Mouse (Mus musculus) thymus, postnatal 14 days (tissue): ENCODE measurements around the gene Gse1.

Experiments used
- DNase-seq: peaks from one replicate; pipeline ENCODE4 v3.0.0; 2021

Gse1 gene

GRCm38 (mm10) chr8:120525832-120526231 lies 297.6 kb downstream of the Gse1 start:
- DNase-seq: no peak

DNA sequence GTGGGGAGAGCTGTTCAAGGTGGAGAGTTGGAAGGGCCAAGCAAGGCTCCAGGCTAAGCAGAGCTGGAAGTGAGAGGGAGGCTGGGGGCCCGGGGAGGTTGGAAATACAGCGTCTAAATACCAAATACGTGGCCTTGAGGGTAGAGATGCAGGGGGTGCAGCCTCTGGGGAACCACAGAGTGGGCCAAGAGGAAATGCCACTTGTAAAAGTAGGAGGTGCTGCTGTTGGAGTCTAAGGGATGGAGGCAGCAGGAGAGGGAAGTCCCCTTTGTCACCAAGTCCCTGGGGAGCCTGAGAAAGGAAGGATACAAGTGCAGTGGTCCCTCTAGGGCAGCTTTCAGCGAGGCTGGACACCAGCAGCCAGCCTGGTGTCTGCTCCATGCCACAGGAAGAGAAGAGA lies 298.3 kb downstream of the Gse1 start:
- no peak for DNase-seq

DNA sequence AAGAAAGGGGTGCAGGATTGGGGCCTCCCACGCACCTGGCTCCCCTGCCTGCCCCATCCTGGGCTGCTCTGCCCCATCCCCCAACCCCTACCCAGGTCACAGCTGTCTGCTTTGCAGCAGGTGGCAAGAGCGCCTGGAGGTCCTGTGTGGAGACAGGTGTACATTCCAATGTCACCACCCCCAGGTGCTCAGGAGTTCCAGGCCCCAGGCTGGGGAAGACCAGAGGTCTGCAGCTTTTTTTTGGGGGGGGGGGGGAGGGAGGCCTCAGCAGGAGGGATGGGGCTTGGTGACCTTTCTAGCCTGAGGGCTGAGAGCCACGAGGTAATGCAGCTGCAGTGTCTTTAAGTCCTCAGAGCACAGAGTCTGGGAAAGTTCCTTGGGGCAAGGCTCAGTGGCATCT lies 300.1 kb downstream of the Gse1 start:
- peak; percentile 84 for DNase-seq

DNA sequence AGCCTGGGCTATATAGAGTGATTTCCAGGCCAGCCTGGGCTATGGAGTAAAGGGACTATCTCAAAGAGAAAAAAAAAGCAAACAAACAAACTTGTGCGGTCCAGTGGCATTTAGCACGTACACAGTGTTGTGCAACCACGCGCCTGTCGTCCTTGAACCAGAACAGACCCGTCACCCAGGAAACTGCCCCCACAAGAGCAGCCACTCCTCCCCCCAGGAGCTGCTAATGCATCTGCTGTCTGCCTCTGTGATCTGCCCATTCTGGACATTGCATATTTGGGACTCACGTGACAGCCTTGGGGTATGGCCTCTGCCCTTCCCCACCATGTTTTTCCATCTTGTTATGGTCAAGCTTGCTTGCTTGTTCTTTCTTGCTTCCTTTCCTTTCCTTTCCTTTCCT lies 301.0 kb downstream of the Gse1 start:
- no peak for DNase-seq

- no peak for DNase-seq
These were observed 302.8 kb downstream of the Gse1 start for GRCm38 (mm10) chr8:120530954-120531656.

DNA sequence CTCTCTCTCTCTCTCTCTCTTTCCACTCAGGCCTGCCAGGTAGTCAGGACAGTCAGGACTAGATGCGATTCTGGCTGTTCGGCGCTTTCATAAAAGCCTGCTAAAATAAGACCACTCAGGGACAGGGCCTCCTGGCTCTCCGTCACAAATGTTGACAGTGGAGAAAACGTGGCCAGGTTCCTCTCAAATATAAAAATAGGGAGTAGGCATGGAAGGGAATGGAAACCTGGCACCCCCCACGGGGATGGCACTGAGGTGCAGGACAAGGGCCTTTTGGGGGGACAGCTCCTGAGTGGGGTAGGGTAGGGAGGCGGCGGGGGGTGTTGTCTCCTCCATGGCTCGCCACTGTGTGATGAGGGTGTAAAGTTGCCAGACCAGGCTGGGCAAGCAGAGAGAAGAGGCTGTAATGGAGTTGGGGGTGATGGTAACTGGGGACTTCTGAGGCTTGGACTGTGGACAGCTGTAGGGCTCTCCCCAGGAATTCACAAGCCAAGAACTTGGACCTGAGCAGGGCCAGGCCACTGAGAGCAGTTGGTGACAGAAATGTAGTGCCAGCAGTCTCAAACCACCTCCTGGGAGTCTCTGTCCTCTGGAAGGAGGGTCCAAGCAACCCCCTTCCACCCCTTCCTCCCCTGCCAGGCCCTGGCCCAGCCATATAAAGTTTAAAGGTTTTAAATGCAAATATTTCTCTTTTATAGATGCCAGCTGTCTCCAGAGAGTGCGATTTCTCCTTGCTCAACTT lies 303.7 kb downstream of the Gse1 start:
- DNase-seq: peak; percentile 36

- peak; percentile 86 for DNase-seq
These were observed 304.4 kb downstream of the Gse1 start for GRCm38 (mm10) chr8:120532517-120533215.

DNA sequence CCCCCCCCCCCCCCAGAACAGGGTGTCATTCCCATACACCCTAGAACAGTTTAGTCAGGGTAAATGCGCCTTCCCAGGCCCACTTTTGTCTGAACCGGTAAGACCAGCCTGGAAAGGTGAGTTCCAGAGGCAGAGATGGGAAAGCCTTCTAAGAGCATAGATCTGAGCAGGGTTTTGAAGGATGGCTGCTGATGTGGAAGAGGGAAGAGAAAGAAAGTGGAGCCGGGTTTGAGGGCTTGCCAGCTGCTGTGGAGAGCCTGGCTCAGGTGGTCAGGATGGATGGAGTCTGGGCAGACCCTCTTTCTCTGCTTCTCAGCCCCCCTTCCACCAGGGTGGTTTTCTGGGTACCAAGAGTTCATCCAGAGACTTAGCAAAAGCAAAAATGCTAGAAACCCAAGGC lies 305.1 kb downstream of the Gse1 start:
- no peak for DNase-seq

DNA sequence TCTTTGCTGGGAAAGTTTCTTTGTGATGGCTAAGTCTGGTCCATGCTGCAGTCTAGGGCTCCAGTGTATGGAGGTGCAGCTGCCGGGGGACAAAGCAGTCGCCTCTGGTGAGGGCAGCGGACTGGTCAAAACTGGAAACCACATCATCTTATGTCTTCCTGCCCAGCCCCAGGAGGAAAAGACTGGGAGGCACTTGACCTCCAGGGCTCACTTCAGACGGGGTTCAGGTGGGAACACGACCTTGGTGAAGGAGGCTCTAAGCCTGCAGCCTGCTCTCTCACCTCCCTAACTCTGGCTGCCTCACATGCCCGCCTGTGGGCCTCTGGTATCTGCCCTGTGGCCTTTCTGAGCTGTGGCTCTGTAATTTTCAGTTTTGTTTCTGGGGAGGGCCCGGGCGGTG lies 305.8 kb downstream of the Gse1 start:
- peak; percentile 26 for DNase-seq

DNA sequence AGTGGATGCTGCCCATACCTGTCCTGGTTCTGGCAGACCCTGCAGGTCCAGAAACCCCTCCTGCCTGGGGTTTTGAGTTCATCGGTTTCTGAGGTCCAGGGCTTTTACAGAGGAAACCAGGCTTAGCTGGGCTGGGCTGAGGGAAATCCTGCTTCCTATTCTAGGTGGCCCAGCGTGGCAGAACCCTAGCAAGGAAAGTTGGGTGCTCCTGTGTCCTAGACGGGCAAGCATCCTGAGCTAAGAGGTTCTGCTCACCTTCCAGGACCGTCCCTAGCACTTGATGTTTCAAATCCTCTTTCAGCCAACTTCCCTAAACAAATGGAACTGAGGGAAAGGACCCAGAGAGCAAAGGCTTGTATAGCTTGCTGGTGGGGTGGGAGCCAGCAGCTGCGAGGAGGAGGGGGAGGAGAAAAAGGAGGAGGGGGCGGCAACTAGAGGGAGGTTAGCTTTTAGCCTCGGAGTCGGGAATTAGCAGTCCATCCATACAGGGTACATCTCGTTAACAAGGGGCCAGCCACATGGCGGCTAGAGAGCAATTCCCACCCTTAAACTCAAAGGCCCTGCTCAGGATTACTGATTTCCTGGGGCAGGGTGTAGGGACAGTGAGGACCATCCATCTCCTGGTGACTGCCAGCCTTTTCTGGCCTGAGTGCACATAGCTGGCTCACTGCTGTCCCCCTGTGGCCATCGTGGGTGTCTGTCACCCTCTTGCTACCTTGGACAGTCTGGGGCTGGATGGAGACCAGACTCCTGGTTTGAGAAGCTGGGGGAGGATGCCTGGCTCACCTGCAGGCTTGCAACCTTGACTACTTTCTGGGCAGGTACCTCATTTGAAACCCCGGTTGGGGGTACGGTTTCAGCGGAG lies 306.5 kb downstream of the Gse1 start:
- peak; percentile 87 for DNase-seq

- DNase-seq: peak; percentile 68
These were observed 307.4 kb downstream of the Gse1 start for GRCm38 (mm10) chr8:120535452-120536305.

GRCm38 (mm10) chr8:120536306-120537206 lies 308.3 kb downstream of the Gse1 start:
- peak; percentile 66 for DNase-seq

- peak; percentile 94 for DNase-seq
These were observed 309.1 kb downstream of the Gse1 start for GRCm38 (mm10) chr8:120537207-120537817.

GRCm38 (mm10) chr8:120537818-120538396 lies 309.7 kb downstream of the Gse1 start:
- DNase-seq: peak; percentile 72

DNA sequence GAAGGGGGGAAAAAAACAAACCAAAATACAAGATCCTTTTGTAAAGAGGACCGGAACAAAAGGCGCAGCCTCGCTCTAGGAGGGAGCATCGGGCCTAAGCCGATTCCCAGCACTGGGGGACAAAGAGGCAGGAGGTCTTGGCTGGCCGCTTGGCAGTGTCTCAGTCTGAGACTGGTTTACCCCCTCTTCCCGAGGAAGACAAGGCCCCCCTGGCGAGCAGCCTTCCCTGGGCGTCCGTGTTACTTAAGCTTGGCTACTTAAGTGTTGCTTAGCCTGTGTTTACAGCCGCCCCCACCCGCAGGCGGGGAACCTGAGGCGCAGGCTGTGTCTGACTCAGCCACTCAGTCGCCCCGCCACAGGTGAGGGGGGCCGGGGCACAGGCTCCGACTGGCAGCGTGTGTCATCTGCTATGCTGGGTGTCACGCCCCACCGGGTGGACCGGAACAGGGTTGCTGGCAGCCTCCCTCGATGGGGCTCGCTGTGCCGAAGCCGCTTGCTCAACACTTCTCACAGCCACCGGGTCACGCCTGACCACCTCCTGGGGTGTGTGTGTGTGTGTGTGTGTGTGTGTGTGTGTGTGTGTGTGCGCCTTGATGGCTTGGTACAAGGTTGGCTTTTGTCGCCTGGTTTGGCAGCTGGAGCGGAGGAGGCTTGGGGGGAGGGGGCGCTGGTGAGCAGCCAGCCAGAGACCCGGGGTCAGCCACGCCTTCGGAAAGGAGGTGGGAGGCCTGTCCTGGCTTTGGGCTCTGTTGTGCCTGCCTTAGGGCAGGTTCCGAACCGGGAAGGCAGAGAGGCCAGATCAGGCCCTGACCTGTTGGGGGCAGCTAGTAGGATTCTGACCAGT lies 310.4 kb downstream of the Gse1 start:
- peak; percentile 94 for DNase-seq

DNA sequence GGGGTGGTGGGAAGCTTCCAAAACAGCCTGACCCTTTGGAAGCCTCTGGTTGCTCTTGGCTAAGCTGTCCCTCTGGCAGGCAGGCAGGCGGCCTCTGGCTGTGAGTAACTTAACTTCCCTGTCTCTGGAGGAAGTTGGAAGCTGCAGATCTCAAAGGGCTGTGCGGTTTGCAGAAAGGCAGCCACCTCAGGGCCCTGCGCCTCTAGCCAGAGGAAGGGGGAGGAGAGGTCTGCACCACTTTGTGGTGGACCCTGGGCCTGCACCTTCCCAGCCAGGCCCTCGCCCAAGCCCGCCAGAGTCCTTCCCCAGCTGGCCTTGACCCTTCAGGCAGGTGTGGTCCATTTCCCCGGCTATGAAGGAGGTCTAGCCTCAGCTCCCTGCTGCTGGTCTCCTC lies 311.1 kb downstream of the Gse1 start:
- peak; percentile 71 for DNase-seq

GRCm38 (mm10) chr8:120539775-120540625 lies 311.7 kb downstream of the Gse1 start:
- DNase-seq: peak; percentile 58

GRCm38 (mm10) chr8:120542995-120543394 lies 314.7 kb downstream of the Gse1 start:
- DNase-seq: peak; percentile 53
